Mouse (Mus musculus): Measurements from ENCODE around the gene Nisch.

DNA sequence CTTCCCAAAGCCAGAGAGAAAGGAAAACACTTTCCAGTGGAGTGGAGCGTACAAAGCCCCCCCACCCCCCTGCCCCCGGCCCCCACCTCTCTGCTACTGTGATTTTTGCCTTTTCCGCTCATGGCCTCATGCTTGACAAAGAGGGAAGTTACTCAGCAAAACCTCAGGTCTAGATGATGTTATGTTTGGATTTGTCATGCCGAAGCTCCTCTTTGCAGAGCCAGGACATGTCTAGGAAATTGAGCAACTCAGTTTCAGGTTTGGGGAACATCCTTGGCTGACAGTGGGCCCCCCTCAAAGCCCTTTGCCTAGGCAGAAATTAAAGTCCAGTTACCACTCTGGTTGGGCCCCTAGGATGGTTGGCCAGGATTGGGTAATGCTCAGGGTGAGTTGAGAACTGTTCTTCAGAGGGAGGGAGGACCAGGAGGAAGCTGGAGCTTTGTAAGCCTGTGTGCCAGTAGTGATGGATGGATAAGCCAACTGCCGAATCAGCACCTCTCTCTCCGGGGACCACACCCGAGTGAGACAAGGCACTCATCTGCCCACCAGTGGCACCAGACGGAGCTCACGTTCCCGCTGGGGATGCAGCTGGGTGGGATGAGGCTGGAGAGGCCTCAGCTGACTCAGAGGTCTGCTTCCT is 50.6 kb downstream of the Nisch start:
- no peak for TF ChIP-seq CTCF (IDR thresholded peaks at IDR 0.05; ENCODE audit: borderline replicate concordance, insufficient read depth, low read depth, low read length)
- TF ChIP-seq POLR2A (IDR thresholded peaks at IDR 0.05; ENCODE audit: borderline replicate concordance, insufficient read depth, low read length), result no peak
